Mouse (Mus musculus) cerebellum, adult (tissue): Measurements from ENCODE around the gene Gm1604a.
"Not testable (repeated sequence)": the region's sequence is repeated elsewhere in the genome, so short reads cannot be mapped to it uniquely, and the experiment has no call there.

Source experiments
- ATAC-seq: cut with Nextera tagmentation; 2 replicates; pipeline ENCODE4 v1.9.2; 2017; ENCODE audit warnings: mild to moderate bottlenecking, moderate library complexity, mixed read lengths; ENCODE audit not compliant: insufficient number of reproducible peaks, low FRiP score, low TSS enrichment

The Gm1604a gene

DNA sequence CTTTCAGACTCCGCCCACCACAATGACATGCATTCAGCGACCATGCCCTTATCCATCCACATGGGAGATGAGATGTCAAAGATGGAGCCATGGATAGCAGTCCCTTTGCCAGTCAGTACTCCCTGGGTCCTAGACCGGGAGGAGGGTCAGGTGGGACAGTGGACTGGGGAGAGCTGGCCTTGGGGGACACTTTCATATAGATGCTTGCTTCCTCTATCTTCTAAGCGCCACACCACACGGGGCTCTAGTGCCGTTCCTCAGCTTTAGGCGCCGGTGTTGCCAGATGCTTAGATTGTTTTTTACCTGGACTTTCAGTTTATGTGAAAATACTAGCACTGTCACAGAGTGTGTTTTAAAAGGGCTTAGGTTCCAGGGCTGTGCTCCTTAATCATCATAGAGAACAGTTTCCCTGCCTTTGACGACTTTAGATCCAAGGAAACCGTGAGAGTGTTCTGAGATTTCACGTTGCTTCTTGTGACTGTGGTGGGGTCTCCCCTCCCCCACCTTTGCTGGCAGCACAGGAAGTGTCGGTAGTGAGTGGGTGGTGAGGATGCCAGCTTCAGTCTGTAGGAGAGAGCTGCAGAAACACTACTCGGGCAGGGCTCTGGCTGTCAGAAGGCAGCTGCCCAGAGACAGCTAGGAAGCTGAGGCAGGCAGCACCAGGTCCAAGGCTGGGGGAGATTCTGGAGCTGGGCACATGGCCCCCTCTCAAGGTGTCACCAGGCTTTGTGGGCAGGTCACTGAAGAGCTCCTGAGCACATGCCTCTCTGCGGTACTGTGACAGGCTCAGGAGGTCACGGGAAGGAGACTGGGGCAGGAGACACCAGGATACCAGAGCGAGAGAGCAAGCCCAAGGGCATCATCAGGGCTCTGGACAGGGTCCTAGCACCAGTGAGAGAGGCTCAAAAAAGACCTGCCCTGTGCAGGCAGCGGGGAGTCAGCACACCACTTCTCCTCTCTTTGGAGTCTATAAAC is 8.1 kb downstream of the Gm1604a start:
- not testable (repeated sequence) for ATAC-seq

DNA sequence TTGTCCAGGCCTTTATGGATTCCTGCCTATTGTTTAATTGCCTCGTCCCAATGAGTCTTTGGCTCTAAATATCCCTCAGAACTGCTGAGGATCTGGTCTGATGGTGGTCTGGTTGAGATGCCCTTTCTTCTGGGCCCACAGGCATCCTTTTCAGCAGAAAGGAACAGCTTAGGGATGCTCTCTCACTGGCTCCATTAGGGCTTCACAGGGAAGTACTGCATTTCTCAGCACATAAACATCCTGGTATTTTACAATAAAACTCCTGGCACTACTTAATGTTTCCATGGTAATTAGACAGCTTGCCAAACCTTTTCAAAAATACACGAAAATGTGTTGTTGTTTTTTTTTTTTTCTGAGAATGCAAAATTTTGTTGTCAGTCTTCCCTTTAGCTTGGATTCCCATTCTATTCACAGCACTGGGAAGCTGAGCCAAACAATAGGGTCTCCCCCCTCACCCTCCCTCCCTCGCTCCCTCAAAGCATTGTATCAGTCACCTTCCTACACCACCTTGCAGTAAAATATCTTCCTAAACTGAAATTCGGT is 43.7 kb downstream of the Gm1604a start:
- not testable (repeated sequence) for ATAC-seq

DNA sequence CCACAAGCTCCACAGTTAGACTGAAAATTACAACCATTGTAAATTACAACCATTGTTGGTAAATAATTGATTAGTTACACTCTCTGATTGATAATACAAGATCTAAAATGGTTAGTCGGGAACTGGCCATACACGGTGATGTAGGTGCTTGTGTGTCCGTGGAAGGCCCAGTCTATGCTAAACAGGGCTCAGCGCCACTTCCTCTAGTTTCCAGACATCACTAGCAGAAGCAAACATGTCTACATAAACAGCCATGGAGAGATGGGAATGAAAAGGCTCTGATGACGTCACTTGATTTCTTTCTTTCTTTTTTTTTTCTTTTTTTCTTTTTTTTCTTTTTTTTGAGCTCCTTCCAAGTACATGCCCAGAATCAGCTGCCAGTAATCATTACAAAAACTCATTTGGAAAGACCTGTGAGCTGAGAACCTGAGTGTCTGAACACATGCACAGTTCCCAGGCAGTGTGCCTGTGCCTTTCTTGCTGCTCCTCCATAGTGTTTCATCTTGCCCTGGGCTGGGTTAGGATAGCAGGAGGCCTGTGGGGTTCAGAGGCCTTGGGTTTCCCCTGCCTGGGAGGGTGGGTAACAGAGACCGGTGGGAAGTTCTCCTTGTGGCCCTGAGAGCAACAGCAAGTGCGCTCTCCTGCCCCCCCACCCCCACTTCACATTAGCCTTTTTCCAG is 44.3 kb downstream of the Gm1604a start:
- not testable (repeated sequence) for ATAC-seq

DNA sequence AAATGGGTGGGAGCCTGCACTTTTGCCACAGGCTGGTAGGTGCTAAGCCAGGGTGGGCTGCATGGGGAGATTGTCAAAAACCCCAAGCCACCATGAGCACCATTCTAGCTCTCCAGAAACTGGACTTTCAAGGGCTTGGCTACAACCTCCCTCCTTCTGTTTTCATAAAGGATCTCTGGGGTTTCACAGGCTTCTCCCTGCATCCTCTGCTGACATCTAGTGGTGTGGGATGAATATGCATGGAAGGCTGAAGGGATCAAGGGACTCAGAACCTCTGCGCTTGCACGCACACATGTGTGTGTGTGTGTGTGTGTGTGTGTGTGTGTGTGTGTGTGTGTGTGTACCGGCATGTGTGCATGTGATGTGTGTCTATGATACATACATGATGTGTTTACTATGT is 49.1 kb downstream of the Gm1604a start:
- ATAC-seq = peak; percentile 70

DNA sequence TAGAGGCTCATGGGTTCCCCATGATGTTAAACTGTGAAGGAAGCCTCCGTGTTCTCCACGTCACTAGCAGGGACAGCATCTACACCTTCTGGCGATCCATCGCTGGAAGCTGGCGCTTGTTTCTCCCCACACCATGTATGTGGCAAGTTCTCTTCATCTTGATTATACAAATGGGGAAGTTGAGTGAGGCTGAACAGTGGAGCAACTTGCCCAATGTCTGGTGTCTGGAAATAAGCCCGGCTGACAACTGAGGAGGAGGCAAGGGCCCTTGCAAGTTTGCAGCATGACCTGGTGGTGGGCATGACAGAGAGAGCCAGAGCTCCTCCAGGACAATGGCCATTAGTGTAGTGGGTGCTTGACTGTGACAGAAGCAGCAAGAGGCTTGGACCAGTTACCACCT is 50.2 kb downstream of the Gm1604a start:
- ATAC-seq = not testable (repeated sequence)

DNA sequence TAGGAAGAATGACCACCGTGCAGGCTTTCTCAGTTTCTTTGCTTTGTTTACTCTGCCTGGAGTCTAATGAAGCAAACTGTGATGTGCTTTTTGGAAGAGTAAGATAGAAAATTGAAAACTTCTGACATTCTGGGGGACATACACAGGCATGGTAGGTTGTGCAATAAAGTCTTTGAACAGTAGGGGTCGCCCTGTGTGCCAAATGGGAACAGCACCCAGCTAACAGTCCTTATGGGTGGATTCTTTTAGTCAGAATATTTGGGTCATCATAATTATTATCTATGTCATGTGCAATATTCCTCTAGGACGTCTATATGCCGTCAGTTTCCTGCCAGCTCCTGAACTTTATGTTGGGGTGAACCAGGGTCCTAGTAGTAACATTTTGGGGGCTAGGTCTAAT is 54.2 kb downstream of the Gm1604a start:
- ATAC-seq = not testable (repeated sequence)

DNA sequence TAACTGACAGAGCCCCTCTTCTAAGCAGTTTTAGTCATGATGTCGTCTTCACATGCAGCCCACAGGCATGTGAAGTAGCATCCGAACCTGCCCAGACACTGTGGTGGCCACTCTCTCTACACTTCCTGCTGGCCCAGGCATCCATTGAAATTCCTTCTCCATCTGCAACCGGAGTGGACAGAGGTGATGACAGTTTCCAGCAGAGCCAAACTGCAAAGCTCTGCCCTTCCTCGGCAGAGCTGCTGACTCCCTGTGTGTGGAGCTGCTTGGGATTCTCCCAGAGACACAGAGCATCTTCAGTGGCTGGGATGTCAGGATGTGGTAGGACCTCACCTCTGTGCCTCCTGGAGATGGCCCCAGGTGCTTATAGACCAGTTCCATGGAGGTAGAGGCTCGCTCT is 59.2 kb downstream of the Gm1604a start:
- not testable (repeated sequence) for ATAC-seq

DNA sequence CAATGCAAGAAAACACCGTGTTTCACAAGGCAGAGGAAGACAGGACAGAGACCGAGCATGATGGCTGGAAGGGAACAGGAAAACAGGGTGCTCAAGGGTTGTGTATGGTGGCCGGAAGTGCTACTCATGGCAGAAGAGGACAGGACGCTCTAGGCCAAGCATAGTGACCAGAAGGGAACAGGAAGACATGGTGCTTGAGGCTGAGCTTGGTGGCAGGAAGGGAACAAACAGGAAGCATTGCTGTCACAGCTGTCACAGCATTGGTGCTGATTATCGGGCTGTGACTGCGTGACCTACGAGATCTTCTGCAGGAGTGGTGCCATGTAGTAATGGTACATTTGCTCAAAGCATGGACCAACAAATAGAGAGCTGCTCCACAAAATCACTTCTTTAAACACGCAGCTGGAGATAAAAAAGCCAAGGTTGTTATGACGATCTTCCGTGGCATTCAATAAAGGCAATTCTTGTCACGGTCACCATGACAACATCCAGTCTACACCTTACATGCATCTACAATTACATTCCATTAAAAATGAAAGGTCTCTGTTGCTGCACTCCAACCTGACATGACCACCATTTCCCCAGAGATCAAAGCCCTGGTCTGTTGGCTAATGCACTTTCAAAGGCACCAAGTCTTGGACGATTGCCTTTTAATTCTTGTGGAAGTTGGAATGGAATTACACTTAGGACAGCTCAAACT is 60.3 kb downstream of the Gm1604a start:
- not testable (repeated sequence) for ATAC-seq

DNA sequence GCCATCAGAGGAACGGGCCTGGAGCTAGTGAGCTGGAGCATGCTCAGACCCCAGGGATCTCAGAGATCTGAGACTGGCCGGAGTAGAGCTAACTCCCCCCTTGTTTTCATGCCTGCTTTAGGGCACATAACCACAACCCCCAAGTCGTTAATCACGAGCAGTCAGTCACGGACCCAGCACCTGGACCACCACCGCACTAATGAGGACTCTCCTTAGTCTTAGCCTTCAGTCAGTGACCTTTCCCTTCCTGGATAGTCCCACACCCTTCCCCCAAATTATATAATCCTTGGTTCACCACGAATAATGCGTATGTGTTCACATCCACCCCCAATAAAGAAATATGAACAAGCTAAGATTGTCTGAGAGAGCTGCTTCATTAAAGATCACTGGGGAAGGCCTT is 61.5 kb downstream of the Gm1604a start:
- not testable (repeated sequence) for ATAC-seq

DNA sequence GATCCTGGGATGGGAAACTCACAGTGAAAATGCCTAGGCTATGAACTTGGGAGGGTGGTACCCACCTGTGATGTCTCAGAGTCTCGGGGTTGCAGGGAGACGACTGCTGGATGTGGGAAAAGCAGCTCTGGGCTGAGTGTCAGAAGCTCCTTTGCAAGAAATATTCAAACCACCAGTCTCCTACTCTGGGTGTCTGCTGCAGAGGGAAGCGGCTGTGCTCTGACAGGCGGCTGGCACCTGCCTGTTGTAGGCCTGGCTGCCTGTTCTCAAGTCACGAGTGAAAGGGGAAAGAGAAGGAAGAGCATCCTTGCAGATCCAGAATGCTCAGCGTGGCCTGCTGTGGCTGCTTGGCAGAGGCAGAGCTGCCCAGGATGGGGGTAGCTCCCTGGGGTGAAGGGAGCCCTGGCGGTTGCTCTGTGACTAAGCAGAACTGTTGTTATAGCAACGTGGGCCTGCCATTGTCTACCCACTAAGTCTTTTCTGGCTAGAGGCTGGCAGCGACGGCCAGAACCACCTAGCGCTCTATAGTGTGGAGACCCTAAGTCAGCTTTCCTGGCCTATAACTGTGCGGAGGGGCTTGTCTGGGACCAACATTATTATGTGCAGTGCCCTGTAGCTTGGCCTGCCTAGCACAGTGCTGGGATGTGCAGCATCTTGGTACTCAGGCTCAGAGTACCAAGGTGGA is 72.6 kb downstream of the Gm1604a start:
- not testable (repeated sequence) for ATAC-seq

DNA sequence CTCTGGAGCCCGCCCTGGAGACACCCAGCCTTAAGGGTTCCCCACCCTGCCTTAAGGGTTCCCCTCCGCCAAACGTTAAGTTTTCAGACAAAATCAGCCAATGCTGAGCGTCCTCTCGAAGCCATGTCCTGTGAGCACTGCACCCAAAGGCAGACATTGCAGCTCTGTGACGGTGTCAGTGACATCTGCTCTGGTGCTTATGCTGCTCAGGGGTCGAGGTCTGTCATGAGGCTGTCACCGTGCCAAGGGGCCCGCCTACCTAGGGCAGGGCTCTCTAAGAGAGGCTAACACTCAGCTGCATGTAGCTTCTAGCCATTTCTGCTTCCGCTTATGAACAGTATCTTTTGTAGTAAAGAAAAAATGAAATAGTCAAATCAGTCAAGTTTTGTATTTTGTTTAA is 73.7 kb downstream of the Gm1604a start:
- ATAC-seq = not testable (repeated sequence)

DNA sequence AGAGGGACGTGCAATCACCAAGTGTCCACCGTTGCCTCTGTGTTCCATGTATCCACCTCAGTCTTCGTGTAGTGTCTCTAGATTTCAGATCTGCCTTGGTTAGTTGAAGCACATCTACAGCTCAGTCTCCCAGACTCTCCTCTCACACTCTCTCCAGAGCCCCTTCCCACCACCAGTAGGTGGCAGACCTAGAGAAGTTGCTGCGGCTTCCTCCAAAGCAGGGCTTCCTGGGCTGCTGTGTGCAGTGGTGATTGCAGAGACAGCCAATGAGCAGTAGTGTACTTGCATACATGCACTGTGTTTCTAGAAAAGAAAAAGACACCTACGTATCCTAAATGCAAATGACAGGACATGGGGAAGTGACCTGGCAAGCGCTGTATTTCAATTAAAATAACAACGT is 77.6 kb downstream of the Gm1604a start:
- ATAC-seq = not testable (repeated sequence)

DNA sequence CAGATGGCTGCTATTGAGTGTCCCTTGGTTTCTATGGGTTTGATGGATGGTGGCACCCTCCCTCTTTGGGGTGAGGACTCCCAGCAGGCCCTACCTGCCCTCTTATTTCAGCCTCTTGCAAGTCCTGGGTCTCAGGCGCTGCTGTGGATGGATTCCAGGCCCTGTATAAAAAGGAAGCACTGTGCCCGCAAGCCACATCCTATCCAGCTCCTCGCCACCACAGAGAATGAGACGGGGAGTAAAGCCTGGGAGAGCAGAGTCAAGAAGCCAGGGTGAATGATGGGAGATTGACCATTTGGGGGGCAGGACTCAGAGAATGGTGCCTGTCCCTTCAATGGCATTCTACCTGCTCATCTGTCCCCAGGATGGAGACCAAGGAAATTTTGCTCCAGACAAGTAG is 86.3 kb downstream of the Gm1604a start:
- ATAC-seq = not testable (repeated sequence)

DNA sequence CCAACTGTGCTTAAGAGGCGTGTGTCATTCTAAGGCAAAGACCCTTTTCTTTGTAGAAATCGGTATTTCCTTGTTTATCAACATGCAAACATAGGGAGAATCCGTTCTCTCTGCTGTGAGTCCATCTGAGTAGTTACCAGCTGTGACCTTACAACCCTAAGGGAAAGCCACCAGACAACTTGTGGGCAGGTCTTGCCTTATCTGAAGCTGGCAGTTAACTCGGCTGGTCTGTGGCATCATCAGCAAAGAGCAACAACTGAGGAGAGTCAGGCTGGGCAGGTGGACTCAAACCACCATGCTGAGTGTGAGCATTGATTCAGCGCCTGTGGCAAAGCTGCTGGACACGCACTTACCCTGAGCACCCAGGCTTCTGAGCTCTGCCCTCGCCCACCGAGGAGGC is 90.9 kb downstream of the Gm1604a start:
- not testable (repeated sequence) for ATAC-seq

DNA sequence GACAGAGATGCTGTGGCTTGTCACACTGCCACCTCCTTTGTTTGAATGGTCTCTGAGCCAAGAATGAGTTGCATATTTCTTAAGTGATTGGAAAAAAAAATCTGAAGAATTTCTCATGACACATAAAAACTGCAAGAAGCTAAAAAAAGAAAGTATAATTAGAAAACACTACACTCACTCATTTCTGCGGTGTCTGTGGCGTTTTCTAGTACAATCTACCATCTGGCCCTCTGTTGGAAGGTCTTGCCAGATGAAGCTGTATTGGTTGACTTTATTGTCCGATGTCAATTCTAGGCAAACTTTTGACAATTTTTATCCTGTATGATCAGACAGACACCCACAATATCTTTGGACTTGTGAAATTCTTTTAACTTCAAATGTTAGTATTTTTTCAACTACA is 95.5 kb downstream of the Gm1604a start:
- not testable (repeated sequence) for ATAC-seq

DNA sequence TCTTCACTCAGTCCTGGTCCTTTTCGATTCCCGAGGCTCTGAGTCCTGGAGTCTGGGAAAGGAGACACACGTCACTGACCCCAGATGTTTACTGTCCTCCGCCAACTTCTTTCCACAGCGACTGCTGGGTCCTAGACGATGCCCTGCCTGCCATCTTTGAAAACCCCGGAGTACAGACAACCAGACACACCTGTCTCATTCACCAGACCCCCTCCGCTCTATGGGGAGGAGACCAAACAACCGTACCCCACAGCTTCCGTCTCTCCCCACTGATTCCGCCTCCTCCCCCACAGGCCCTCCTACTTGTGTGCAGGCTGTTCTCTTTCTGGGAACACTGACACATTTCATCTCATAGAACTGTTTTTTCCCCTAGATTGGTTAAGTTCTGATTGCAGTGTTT is 97.2 kb downstream of the Gm1604a start:
- ATAC-seq = not testable (repeated sequence)

DNA sequence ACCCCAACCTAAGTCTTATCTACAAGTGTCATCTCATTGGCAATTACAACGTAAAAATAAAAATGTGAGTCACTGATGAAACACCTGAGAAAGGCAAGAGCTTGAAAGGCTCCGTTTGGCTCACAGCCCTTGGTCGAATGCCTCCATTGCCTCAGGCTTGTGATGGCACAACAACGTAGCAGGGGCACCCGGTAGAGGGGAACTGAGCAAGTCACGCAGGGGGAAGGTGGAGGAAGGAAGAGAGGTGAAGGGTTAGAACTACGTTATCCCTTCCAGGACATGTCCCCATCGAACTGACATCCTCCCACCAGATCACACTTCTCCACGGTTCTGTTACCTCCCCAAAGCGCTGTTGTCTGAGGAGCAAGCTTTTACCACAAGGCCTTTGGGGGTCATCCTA is 101.1 kb downstream of the Gm1604a start:
- not testable (repeated sequence) for ATAC-seq

DNA sequence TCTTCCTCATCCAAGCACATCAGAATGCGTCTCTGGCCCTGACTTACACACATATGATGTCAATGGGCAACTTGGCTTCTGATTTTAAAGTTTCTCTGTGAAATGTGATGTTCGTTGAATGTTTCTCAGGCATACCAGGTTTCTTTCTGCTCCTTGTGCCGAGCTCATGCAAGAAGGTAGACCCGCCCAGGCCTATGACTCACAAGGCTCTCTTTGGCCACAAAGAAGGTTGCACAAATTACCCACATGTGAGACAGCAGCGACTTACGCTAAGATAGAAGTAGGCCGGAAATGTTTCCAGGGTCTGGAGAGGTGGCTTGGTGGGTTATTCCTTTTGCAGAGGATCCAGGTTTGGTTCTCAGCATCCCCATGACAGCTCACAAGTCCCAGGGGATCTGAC is 108.6 kb downstream of the Gm1604a start:
- ATAC-seq = not testable (repeated sequence)

DNA sequence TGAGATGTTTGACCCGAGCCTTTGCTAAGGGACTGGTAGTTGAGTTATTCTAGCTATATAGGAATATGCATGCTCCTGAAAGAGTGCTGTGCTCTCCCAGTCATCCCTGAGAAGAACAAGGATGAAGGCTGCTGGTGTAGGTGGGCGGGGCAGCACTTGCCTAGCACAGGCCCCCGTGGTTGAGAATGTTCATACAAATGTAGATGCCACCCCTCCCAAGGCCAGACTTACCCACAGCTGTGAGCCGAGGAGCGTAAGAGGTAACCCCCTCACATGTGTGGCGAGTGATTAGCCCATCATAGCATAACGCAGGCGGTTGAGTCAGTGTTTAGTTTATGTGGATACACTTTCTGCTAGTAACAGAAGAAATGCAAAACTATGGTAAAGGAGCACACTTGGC is 109.9 kb downstream of the Gm1604a start:
- not testable (repeated sequence) for ATAC-seq
